Mouse (Mus musculus): Measurements from ENCODE around the gene Mthfsd. TPM values are rescaled to one million over a fixed set of nuclear protein-coding genes. Genes with fewer than 3 reads are reported as not detected.

The Mthfsd gene
- polyA plus RNA-seq, 1 experiment from 2014 or later: 36.1 TPM

GRCm38 (mm10) chr8:121092141-121092540 is 16.1 kb downstream of the Mthfsd start:
- peak; percentile 95 for TF ChIP-seq EP300 (IDR thresholded peaks at IDR 0.05)
- no peak for TF ChIP-seq CTCF (IDR thresholded peaks at IDR 0.05)
- Histone ChIP-seq H3K4me1 (ENCODE audit: insufficient read depth, low read depth, low read length) (peaks cover 4% of the 10 kb centered on the region), H3K27ac (ENCODE audit: low read length) (peak overlapping the region; percentile 57), H3K4me3 (ENCODE audit: low read depth, low read length) (no peak overlapping the region), H3K4me2 (replicated peaks; ENCODE audit: low read depth, low read length) (0 out of 2 replicates have a peak overlapping the region, but pooled peaks have one; percentile 14), H3K9me3 (ENCODE audit: low read length) (no peaks in the 10 kb centered on the region), H3K9ac (replicated peaks; ENCODE audit: low read depth) (no peak overlapping the region), H3K36me3 (ENCODE audit: insufficient read depth, low read length) (no peaks in the 10 kb centered on the region), H3K27me3 (replicated peaks; ENCODE audit: insufficient read depth, low read length) (peaks cover 8% of the 10 kb centered on the region; the same call in 1 of the 2 replicates)
- DNase-seq (ENCODE audit: low spot score): peak; percentile 69
- 19% methylated on average over 6 of the region's 6 CpGs for WGBS
- peak; percentile 72 for ATAC-seq

DNA sequence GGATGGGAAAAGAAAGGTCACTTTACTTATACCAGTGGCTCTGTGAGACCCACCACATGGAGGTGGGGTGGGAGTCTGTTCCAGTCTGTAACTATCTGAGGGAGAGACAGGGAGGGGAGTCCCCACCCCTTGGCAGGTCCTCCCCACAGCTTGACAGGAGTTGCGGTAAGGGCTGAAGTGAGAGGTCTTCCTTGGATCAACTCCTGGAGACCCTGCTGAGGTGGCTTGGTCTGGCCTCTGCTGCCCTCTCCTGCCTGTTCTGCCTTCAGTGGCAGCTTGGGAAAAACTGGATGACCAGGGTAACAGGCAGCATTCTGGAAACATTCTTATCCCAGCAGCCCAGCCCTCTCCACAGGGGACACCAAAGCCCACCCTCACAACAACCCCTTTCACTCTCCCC is 17.5 kb downstream of the Mthfsd start:
- TF ChIP-seq CTCF (IDR thresholded peaks at IDR 0.05) (peak; percentile 55), EP300 (IDR thresholded peaks at IDR 0.05) (no peak)
- Histone ChIP-seq H3K9me3 (ENCODE audit: low read length) (no peaks in the 10 kb centered on the region), H3K4me2 (replicated peaks; ENCODE audit: low read depth, low read length) (peak overlapping the region; percentile 79; the same call in 1 of the 2 replicates), H3K4me3 (ENCODE audit: low read depth, low read length) (0 out of 2 replicates have a peak overlapping the region, but pooled peaks have one; percentile 74), H3K27me3 (replicated peaks; ENCODE audit: insufficient read depth, low read length) (peaks cover 8% of the 10 kb centered on the region; the same call in 1 of the 2 replicates), H3K36me3 (ENCODE audit: insufficient read depth, low read length) (no peaks in the 10 kb centered on the region), H3K27ac (ENCODE audit: low read length) (peak overlapping the region; percentile 68), H3K4me1 (ENCODE audit: insufficient read depth, low read depth, low read length) (peaks cover 4% of the 10 kb centered on the region), H3K9ac (replicated peaks; ENCODE audit: low read depth) (0 out of 2 replicates have a peak overlapping the region, but pooled peaks have one; percentile 8)
- 0 out of 2 replicates have a peak, but pooled peaks have one; percentile 6 for ATAC-seq
- WGBS: 8% methylated on average over 1 of the region's 1 CpGs
- no peak for DNase-seq (ENCODE audit: low spot score)

DNA sequence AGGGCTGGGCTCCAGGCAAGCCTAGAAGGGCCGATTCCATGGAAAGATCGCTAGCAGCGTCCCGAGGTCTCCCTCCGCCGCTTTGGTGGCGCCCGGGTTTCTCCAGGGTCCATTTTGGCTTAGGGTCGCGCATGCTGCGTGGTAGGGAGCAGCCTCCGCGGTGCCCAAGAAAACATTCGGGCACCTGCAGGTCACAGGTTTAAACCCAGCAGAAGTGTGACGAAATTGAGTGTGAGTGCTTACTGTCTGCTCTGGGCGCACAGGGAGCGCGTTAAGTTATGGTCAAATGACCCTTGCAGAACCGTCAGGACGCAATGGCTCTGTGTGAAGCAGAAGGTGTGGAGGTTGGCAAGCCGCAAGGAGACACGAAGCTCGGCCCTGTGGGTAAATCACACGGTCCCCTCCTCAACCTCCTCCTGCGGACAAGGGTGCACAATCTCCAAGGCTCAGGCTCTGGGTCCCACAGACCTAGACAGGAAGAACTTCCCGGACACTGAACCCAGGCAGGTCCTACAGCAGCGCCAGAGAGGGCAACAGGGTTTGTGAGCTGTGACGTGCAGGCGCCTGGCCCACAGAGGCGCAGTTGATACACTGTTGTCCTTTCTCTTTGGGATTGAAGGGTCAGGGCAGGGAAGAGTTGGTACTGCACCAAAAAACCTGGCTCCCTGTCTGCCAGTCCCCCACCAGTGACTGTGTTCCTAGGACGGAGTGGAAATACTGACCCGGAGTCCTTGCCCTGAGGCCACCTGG is 18.4 kb downstream of the Mthfsd start:
- peak overlapping the region; percentile 67 for H3K9ac ChIP-seq (replicated peaks; ENCODE audit: low read depth)
- peak overlapping the region; percentile 68 for H3K27ac ChIP-seq (ENCODE audit: low read length)
- no peaks in the 10 kb centered on the region for H3K9me3 ChIP-seq (ENCODE audit: low read length)
- peaks cover 14% of the 10 kb centered on the region; the same call in 1 of the 2 replicates for H3K27me3 ChIP-seq (replicated peaks; ENCODE audit: insufficient read depth, low read length)
- H3K36me3 ChIP-seq (ENCODE audit: insufficient read depth, low read length): no peaks in the 10 kb centered on the region
- TF ChIP-seq EP300 (IDR thresholded peaks at IDR 0.05) (no peak), CTCF (IDR thresholded peaks at IDR 0.05) (no peak)
- peak overlapping the region; percentile 74 for H3K4me3 ChIP-seq (ENCODE audit: low read depth, low read length)
- 13% methylated on average over 32 of the region's 32 CpGs for WGBS
- ATAC-seq: peak; percentile 5
- peaks cover 4% of the 10 kb centered on the region for H3K4me1 ChIP-seq (ENCODE audit: insufficient read depth, low read depth, low read length)
- H3K4me2 ChIP-seq (replicated peaks; ENCODE audit: low read depth, low read length): peak overlapping the region; percentile 79
- no peak for DNase-seq (ENCODE audit: low spot score)

- TF ChIP-seq CTCF (IDR thresholded peaks at IDR 0.05): no peak
- no peak for TF ChIP-seq EP300 (IDR thresholded peaks at IDR 0.05)
Observed at GRCm38 (mm10) chr8:121088871-121089630, 19.1 kb downstream of the Mthfsd start.

GRCm38 (mm10) chr8:121088281-121088680 is 19.9 kb downstream of the Mthfsd start:
- TF ChIP-seq EP300 (IDR thresholded peaks at IDR 0.05): peak; percentile 9; the same call in 1 of the 2 replicates
- no peak for TF ChIP-seq CTCF (IDR thresholded peaks at IDR 0.05)
- H3K27me3 ChIP-seq (replicated peaks; ENCODE audit: insufficient read depth, low read length): peaks cover 26% of the 10 kb centered on the region
- no peaks in the 10 kb centered on the region for H3K36me3 ChIP-seq (ENCODE audit: insufficient read depth, low read length)
- H3K9me3 ChIP-seq (ENCODE audit: low read length): no peaks in the 10 kb centered on the region
- H3K4me2 ChIP-seq (replicated peaks; ENCODE audit: low read depth, low read length): peak overlapping the region; percentile 79
- peaks cover 4% of the 10 kb centered on the region for H3K4me1 ChIP-seq (ENCODE audit: insufficient read depth, low read depth, low read length)
- H3K9ac ChIP-seq (replicated peaks; ENCODE audit: low read depth): peak overlapping the region; percentile 67
- ATAC-seq: no peak
- H3K4me3 ChIP-seq (ENCODE audit: low read depth, low read length): peak overlapping the region; percentile 74
- no peak for DNase-seq (ENCODE audit: low spot score)
- 12% methylated on average over 8 of the region's 8 CpGs for WGBS
- peak overlapping the region; percentile 68 for H3K27ac ChIP-seq (ENCODE audit: low read length)

More at GRCm38 (mm10) chr8:121088871-121089630, 19.1 kb downstream of the Mthfsd start:
- ATAC-seq (no peak), DNase-seq (ENCODE audit: low spot score) (no peak)
- Histone ChIP-seq H3K36me3 (ENCODE audit: insufficient read depth, low read length) (no peaks in the 10 kb centered on the region), H3K4me3 (ENCODE audit: low read depth, low read length) (peak overlapping the region; percentile 74), H3K9me3 (ENCODE audit: low read length) (no peaks in the 10 kb centered on the region), H3K4me2 (replicated peaks; ENCODE audit: low read depth, low read length) (peak overlapping the region; percentile 79), H3K27me3 (replicated peaks; ENCODE audit: insufficient read depth, low read length) (peaks cover 22% of the 10 kb centered on the region), H3K4me1 (ENCODE audit: insufficient read depth, low read depth, low read length) (peaks cover 4% of the 10 kb centered on the region), H3K27ac (ENCODE audit: low read length) (peak overlapping the region; percentile 68), H3K9ac (replicated peaks; ENCODE audit: low read depth) (peak overlapping the region; percentile 67)
- WGBS: 8% methylated on average over 35 of the region's 40 CpGs
